Mouse (Mus musculus) bone marrow macrophage, adult 2 months (primary cell): ENCODE results near the gene Tnni2. TPM values are rescaled to one million over a fixed set of nuclear protein-coding genes. Genes with fewer than 3 reads are reported as not detected.

Experiments
- H3K27ac ChIP-seq: 2 replicates; pipeline ENCODE4 v1.5.1; 2012; ENCODE audit warnings: low read depth, low read length; ENCODE audit not compliant: insufficient read depth
- H3K4me1 ChIP-seq: 2 replicates; pipeline ENCODE4 v1.6.1; 2012; ENCODE audit warnings: low read length; ENCODE audit not compliant: control insufficient read depth, insufficient read depth
- H3K4me3 ChIP-seq: 2 replicates; pipeline ENCODE4 v1.5.1; 2012; ENCODE audit warnings: mild to moderate bottlenecking, low read length, moderate library complexity; ENCODE audit not compliant: insufficient read depth
- CTCF ChIP-seq: IDR thresholded peaks from 2 replicates; pipeline ENCODE4 v1.5.1; 2012; ENCODE audit warnings: low read depth, mild to moderate bottlenecking, low read length, moderate library complexity
- POLR2A ChIP-seq: IDR thresholded peaks from 2 replicates; pipeline ENCODE4 v1.6.1; 2012; ENCODE audit warnings: mild to moderate bottlenecking, low read depth, low read length, borderline replicate concordance
- polyA plus RNA-seq: library from polyadenylated mRNA; stranded (reverse); fragments of >200 nt; gene quantifications from 2 replicates; pipeline ENCODE4 v1.2.4, GENCODE M21; 2012; ENCODE audit not compliant: missing spikeins, insufficient read depth, insufficient read length

Gene Tnni2
- polyA plus RNA-seq, 1 experiment = 10.2 TPM

DNA sequence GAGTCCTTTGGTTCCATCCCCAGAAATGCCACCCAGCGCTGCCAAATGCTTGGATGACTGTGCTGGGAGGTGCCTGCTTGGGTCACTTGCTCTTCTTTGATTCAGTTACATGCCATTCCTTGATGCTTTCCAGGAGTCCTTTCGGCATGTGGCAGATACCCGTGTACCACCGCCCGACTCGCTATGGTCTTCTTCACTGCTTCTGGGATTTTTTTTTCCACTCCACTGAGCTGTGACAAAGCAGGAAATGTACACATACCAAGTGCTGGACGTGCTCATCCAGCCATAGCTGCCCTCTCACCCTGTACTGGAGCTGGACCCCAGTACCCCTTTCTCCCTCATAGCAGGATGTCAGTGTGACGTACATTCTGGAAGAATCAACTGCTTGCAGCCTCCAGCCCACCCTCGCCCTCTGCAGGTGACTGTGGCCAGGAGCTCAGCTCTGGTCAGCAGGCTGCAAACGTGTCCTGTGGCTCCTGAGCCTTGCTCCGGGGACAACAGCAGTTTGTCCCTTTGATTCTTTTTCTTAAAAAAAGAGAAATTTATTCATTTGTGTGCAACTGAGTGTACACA lies 15.9 kb upstream of the Tnni2 start:
- H3K4me3 ChIP-seq = no peak overlapping the region
- no peak overlapping the region for H3K27ac ChIP-seq
- peaks cover 24% of the 10 kb centered on the region for H3K4me1 ChIP-seq
- TF ChIP-seq POLR2A (no peak), CTCF (no peak)

DNA sequence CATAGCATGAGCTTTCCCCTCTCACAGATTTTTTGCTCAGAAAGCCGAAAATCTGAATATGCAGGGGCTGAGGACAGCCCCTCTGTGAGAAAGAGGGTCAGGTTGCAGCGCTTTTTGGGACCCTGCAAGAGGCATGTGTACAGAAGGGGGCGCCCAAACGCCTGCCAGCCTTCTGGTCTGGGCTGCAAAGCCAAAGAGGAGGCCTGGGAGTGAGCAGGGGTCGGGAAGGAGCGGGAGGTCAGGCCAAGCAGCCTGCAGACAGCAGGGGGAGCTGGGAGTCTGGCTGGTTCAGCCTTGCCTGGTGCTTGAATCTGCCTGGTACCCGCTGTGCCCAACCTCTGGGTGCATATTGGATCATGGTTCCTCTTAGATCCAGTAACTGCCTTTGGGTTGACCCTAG lies 13.4 kb upstream of the Tnni2 start:
- Histone ChIP-seq H3K4me1 (peaks cover under 1% of the 10 kb centered on the region), H3K27ac (no peak overlapping the region), H3K4me3 (no peak overlapping the region)
- no peak for TF ChIP-seq POLR2A
- TF ChIP-seq CTCF = no peak

DNA sequence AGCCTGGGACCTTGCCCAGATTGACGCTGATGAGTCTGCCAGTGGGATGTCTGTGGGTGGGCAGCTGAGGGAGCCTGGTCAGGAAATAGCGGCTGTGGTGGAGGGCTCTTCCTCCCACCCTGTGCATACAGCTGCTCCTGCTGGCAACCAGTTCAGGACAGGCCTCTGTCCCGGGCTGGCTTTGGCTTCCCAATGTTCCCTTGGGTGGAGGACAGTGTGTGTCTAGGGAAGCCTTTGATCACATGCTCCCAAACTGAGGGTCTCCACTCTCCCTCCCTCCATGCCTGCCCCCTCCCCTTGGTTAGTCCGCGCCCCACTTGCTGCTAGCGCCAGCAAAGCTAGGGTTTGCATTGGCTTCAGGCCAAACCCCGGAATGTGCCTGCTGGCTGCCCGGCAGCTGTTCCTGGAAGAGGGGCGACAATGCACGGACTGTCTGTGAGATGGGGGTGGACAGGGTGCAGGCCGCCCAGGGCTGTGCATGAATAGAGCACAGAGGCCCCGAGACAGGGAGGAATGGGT lies 11.4 kb upstream of the Tnni2 start:
- TF ChIP-seq POLR2A = no peak
- TF ChIP-seq CTCF = no peak
- Histone ChIP-seq H3K4me3 (no peak overlapping the region), H3K4me1 (peaks cover 4% of the 10 kb centered on the region; the same call in 1 of the 2 replicates), H3K27ac (no peak overlapping the region)

GRCm38 (mm10) chr7:142431106-142431505 lies 10.5 kb upstream of the Tnni2 start:
- Histone ChIP-seq H3K27ac (no peak overlapping the region), H3K4me3 (no peak overlapping the region), H3K4me1 (peaks cover 7% of the 10 kb centered on the region; the same call in 1 of the 2 replicates)
- TF ChIP-seq POLR2A = no peak
- no peak for TF ChIP-seq CTCF

- Histone ChIP-seq H3K27ac (no peak overlapping the region), H3K4me1 (peaks cover 7% of the 10 kb centered on the region; the same call in 1 of the 2 replicates), H3K4me3 (no peak overlapping the region)
- TF ChIP-seq CTCF (no peak), POLR2A (no peak)
These were observed 8.0 kb upstream of the Tnni2 start for GRCm38 (mm10) chr7:142433623-142434022.

- Histone ChIP-seq H3K4me1 (peaks cover 7% of the 10 kb centered on the region; the same call in 1 of the 2 replicates), H3K4me3 (no peak within 1 kb of the TSS), H3K27ac (no peak within 1 kb of the TSS)
- TF ChIP-seq POLR2A = no peak
- no peak for TF ChIP-seq CTCF
These were observed 7.3 kb upstream of the Tnni2 start, which contains the start of gene Syt8 for GRCm38 (mm10) chr7:142434137-142434865. TSS of gene Syt8 (plus strand) at chr7:142434850.

- H3K27ac ChIP-seq = no peak overlapping the region
- H3K4me3 ChIP-seq = no peak overlapping the region
- TF ChIP-seq POLR2A (no peak), CTCF (peak; percentile 94)
- peaks cover 7% of the 10 kb centered on the region; the same call in 1 of the 2 replicates for H3K4me1 ChIP-seq
These were observed 6.1 kb upstream of the Tnni2 start for GRCm38 (mm10) chr7:142435524-142435923.

DNA sequence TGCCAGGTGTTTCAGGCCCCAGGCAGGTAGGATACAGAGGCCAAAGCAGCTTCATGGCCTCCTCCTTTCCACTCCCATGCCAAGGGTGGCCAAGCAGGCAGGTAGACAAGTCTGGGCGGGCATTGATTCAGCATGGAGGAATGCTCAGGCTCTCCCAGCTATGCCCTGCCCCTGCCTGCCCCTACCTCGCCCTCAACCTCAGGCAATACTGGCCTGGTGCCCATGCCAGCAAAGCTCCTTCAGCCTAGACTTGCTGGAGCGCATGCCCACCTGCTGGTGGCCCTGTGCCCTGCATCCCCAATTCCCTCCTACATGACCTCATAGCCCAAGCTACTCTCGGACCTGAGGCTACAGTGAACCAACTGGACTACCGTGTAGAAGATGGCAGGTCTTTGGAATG lies 4.3 kb upstream of the Tnni2 start:
- TF ChIP-seq CTCF (no peak), POLR2A (no peak)
- H3K4me3 ChIP-seq = no peak overlapping the region
- H3K4me1 ChIP-seq = peaks cover 20% of the 10 kb centered on the region
- H3K27ac ChIP-seq = no peak overlapping the region

GRCm38 (mm10) chr7:142439966-142440365 lies 1.6 kb upstream of the Tnni2 start:
- Histone ChIP-seq H3K4me3 (no peak overlapping the region), H3K27ac (no peak overlapping the region), H3K4me1 (peaks cover 42% of the 10 kb centered on the region)
- TF ChIP-seq POLR2A (no peak), CTCF (no peak)

GRCm38 (mm10) chr7:142440657-142441114 lies 922 bp upstream of the Tnni2 start:
- Histone ChIP-seq H3K4me3 (no peak overlapping the region), H3K27ac (no peak overlapping the region), H3K4me1 (peaks cover 42% of the 10 kb centered on the region)
- TF ChIP-seq POLR2A = no peak
- peak; percentile 94 for TF ChIP-seq CTCF
